In genomic region chr13:115089395-115090025, GRCm38 (mm10) we compare ENCODE assay signal across 8 mouse cellular contexts. TPM values are rescaled to one million over a fixed set of nuclear protein-coding genes. Genes with fewer than 3 reads are reported as not detected.
DNase-seq lines count a peak whose midpoint lies in the region; ATAC-seq lines count a peak whose summit lies in the region.

No protein-coding gene starts in this region.

- WGBS in embryonic facial prominence, embryonic 10.5 days = 8% methylated on average over 34 of the region's 35 CpGs
- WGBS in limb, embryonic 15.5 days = 5% methylated on average over 31 of the region's 35 CpGs

- peak; percentile 65 for DNase-seq in adrenal gland, adult 2 months
- DNase-seq in embryonic facial prominence, embryonic 10.5 days (ENCODE audit: low spot score) = no peak
- peak; percentile 30 to 39 for DNase-seq in heart, adult 9 months (ENCODE audit: low spot score in 2 of 2)
- DNase-seq in kidney, adult 18-20 months = peak; percentile 66
- peak; percentile 20 for DNase-seq in testis, postnatal 14 days (ENCODE audit: low spot score)

- peak overlapping the region; percentile 69 for H3K4me3 ChIP-seq in embryonic facial prominence, embryonic 10.5 days
- H3K4me3 ChIP-seq in limb, embryonic 15.5 days = peak overlapping the region; percentile 66

- H3K27me3 ChIP-seq in embryonic facial prominence, embryonic 10.5 days (replicated peaks; ENCODE audit: low read depth, poor library complexity, severe bottlenecking) = no peaks in the 10 kb centered on the region
- H3K27me3 ChIP-seq in limb, embryonic 15.5 days = no peaks in the 10 kb centered on the region

- H3K4me2 ChIP-seq in limb, embryonic 15.5 days = peak overlapping the region; percentile 92

- H3K9ac ChIP-seq in limb, embryonic 15.5 days = peak overlapping the region; percentile 64

- peak; percentile 8 for ATAC-seq in CD4-positive, CD25-positive, alpha-beta regulatory T cell, adult 4 months
- ATAC-seq in limb, embryonic 15.5 days (ENCODE audit: insufficient number of reproducible peaks, low FRiP score, low TSS enrichment, low read depth) = peak; percentile 42
- peak; percentile 25; the same call in 1 of the 2 replicates for ATAC-seq in monocyte, adult 5-6 weeks (replicated peaks; ENCODE audit: insufficient number of reproducible peaks, low FRiP score, low TSS enrichment, poor library complexity, severe bottlenecking)

- peaks cover 40% of the 10 kb centered on the region for H3K36me3 ChIP-seq in embryonic facial prominence, embryonic 10.5 days (replicated peaks)
- peaks cover 24% of the 10 kb centered on the region for H3K36me3 ChIP-seq in limb, embryonic 15.5 days

- peaks cover 6% of the 10 kb centered on the region; the same call in 1 of the 2 replicates for H3K9me3 ChIP-seq in embryonic facial prominence, embryonic 10.5 days
- no peaks in the 10 kb centered on the region for H3K9me3 ChIP-seq in limb, embryonic 15.5 days

- H3K27ac ChIP-seq in embryonic facial prominence, embryonic 10.5 days (replicated peaks) = peak overlapping the region; percentile 91
- peak overlapping the region; percentile 95 for H3K27ac ChIP-seq in limb, embryonic 15.5 days

- peaks cover 22% of the 10 kb centered on the region for H3K4me1 ChIP-seq in embryonic facial prominence, embryonic 10.5 days
- peaks cover 22% of the 10 kb centered on the region for H3K4me1 ChIP-seq in limb, embryonic 15.5 days

RNA-seq across cellular contexts. Expression of gene Pelo, which starts 0.5 kb away (rescaled TPM):
- polyA plus RNA-seq in CD4-positive, CD25-positive, alpha-beta regulatory T cell, adult 4 months (2017; shearing (Covaris generic)) = 1 to 10 TPM; 1.3 to 4.1 TPM
- 10 to 100 TPM; 24.7 to 24.9 TPM for total RNA-seq in adrenal gland, adult 2 months (2021)
- polyA plus RNA-seq in adrenal gland, adult 2 months (2012; rRNA removed) = 26.9 and 27.3 TPM in 2 replicates
- polyA plus RNA-seq in embryonic facial prominence, embryonic 10.5 days (2016; fragmentation: Nextera tagmentation; extraction: Ambion mirVana) = 5.6 and 6.0 TPM in 2 replicates
- 5.3 and 7.0 TPM in 2 replicates for polyA plus RNA-seq in limb, embryonic 15.5 days (2015; fragmentation: Nextera tagmentation; extraction: Ambion mirVana)
- total RNA-seq in monocyte, adult 5-6 weeks (2017) = 4.1 to 6.7 TPM (median 6.7 TPM) in 3 replicates

RNA-seq across cellular contexts. Expression of gene Gm49395, which starts 12.2 kb away (rescaled TPM):
- polyA plus RNA-seq in CD4-positive, CD25-positive, alpha-beta regulatory T cell, adult 4 months (2017; shearing (Covaris generic)) = 1 to 10 TPM in 1 of 2 experiments, not detected in 1; 1.6 TPM
- total RNA-seq in adrenal gland, adult 2 months (2021) = 1 to 10 TPM; 5.3 to 8.8 TPM
- 16.5 and 21.8 TPM in 2 replicates for polyA plus RNA-seq in adrenal gland, adult 2 months (2012; rRNA removed)
- 2.1 and 2.7 TPM in 2 replicates for polyA plus RNA-seq in embryonic facial prominence, embryonic 10.5 days (2016; fragmentation: Nextera tagmentation; extraction: Ambion mirVana)
- polyA plus RNA-seq in limb, embryonic 15.5 days (2015; fragmentation: Nextera tagmentation; extraction: Ambion mirVana) = 5.1 and 6.3 TPM in 2 replicates
- total RNA-seq in monocyte, adult 5-6 weeks (2017) = 1.1 TPM in 1 of 3 replicates, not detected in the others

RNA-seq across cellular contexts. Expression of gene Itga1, which starts 12.3 kb away (rescaled TPM):
- under 1 TPM; 0.18 to 0.23 TPM for polyA plus RNA-seq in CD4-positive, CD25-positive, alpha-beta regulatory T cell, adult 4 months (2017; shearing (Covaris generic))
- 10 to 100 TPM; 30.7 to 32.4 TPM for total RNA-seq in adrenal gland, adult 2 months (2021)
- 3.6 and 3.8 TPM in 2 replicates for polyA plus RNA-seq in adrenal gland, adult 2 months (2012; rRNA removed)
- polyA plus RNA-seq in embryonic facial prominence, embryonic 10.5 days (2016; fragmentation: Nextera tagmentation; extraction: Ambion mirVana) = 2.3 and 2.9 TPM in 2 replicates
- 11.4 and 12.6 TPM in 2 replicates for polyA plus RNA-seq in limb, embryonic 15.5 days (2015; fragmentation: Nextera tagmentation; extraction: Ambion mirVana)
- 1.8 to 2.1 TPM (median 2.1 TPM) in 3 replicates for total RNA-seq in monocyte, adult 5-6 weeks (2017)
